Mouse (Mus musculus): ENCODE data around the gene Tnr.

DNA sequence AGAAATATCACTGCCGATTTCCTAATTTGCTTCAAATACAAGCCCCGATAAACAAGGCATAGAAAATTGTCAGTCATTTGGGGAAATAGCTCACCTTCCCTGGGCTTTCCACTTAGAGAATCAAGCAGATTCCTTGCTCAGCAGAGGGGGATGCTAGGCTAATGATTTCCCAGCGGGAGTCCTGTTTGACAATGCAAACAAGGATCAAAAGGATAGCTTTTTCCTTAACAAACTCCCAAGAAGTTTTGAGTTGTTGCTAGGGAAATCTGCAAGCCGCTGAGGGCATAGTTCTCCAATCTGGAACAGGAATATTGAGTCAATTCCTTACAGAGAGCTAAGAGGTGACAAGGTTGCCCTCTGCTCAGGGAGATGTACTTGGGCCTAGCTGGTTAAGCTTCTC lies 311.6 kb downstream of the Tnr start:
- TF ChIP-seq CTCF (IDR thresholded peaks at IDR 0.05; ENCODE audit: low read depth) (no peak), EP300 (IDR thresholded peaks at IDR 0.05; ENCODE audit: low read depth) (no peak)
